ENCODE assay signal across 32 mouse cellular contexts in the genomic region with DNA sequence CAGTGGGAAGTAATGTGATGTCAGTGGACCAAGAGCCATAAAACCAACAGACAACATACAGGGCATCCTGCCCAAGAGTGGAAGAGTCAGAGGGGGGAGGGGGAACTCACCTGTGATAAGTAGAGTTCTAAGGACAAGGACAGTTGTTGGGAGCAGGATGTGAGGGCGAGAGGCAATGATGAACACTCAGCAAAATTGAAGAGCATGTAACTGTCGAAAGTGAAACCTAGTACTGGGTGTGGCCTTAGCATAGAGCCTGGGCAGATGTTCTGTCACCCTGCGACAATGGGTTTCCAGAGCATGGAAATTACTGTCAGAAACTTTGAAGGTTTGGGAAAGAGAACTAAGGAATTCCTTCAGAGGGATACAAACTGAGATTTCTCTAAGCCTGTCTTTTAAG. TPM values are rescaled to one million over a fixed set of nuclear protein-coding genes. Genes with fewer than 3 reads are reported as not detected.
DNase-seq lines count a peak whose midpoint lies in the region; ATAC-seq lines count a peak whose summit lies in the region.
"Had no signal": no experiment of that assay in that cellular context is flagged by ENCODE, and none has a peak within 500 bp of the region (broad histone marks: within the 10 kb centered on the region; RNA-seq: fewer than 3 reads in every experiment).

No protein-coding gene starts in this region.

- no peaks in the 10 kb centered on the region for H3K27me3 ChIP-seq in midbrain, embryonic 11.5 days (ENCODE audit: control insufficient read depth, insufficient read depth, low read length)
- no peaks in the 10 kb centered on the region for H3K27me3 ChIP-seq in midbrain, embryonic 10.5 days (ENCODE audit: low read depth, poor library complexity, severe bottlenecking)
- no peaks in the 10 kb centered on the region for H3K27me3 ChIP-seq in limb, embryonic 10.5 days (ENCODE audit: low read depth, poor library complexity, severe bottlenecking)
- H3K27me3 ChIP-seq: embryonic facial prominence, embryonic 15.5 days; forebrain, embryonic 12.5 days; hindbrain, embryonic 15.5 days; limb, embryonic 12.5 days; liver, embryonic 15.5 days; midbrain, embryonic 12.5 days; neural tube, embryonic 13.5 days had no signal

- WGBS in midbrain, embryonic 11.5 days, result 86% methylated on average over 3 of the region's 3 CpGs
- WGBS in midbrain, embryonic 10.5 days, result 84% methylated on average over 3 of the region's 3 CpGs
- 80% methylated on average over 3 of the region's 3 CpGs for WGBS in limb, embryonic 10.5 days

- no peak overlapping the region for H3K4me3 ChIP-seq in midbrain, embryonic 11.5 days (ENCODE audit: low read depth, low read length)
- no peak overlapping the region for H3K4me3 ChIP-seq in midbrain, embryonic 10.5 days
- H3K4me3 ChIP-seq in limb, embryonic 10.5 days, result no peak overlapping the region
- H3K4me3 ChIP-seq: embryonic facial prominence, embryonic 10.5 days; embryonic facial prominence, embryonic 15.5 days; forebrain, embryonic 12.5 days; hindbrain, embryonic 10.5 days; hindbrain, embryonic 15.5 days; limb, embryonic 12.5 days; liver, embryonic 15.5 days; midbrain, embryonic 12.5 days; neural tube, embryonic 13.5 days had no signal

- H3K4me2 ChIP-seq in midbrain, embryonic 11.5 days, result no peak overlapping the region
- H3K4me2 ChIP-seq: embryonic facial prominence, embryonic 15.5 days; forebrain, embryonic 12.5 days; hindbrain, embryonic 15.5 days; limb, embryonic 12.5 days; liver, embryonic 15.5 days; lung, embryonic 14.5 days; midbrain, embryonic 12.5 days; neural tube, embryonic 13.5 days had no signal

- ATAC-seq in midbrain, embryonic 11.5 days (ENCODE audit: low FRiP score), result no peak
- peak; percentile 90 for ATAC-seq in inflammation-experienced regulatory T-cells, adult 6 months
- ATAC-seq: forebrain, postnatal 0 days had no signal

- no peaks in the 10 kb centered on the region for H3K9me3 ChIP-seq in midbrain, embryonic 11.5 days (ENCODE audit: control insufficient read depth, low read length)
- H3K9me3 ChIP-seq in midbrain, embryonic 10.5 days (replicated peaks), result no peaks in the 10 kb centered on the region
- no peaks in the 10 kb centered on the region for H3K9me3 ChIP-seq in limb, embryonic 10.5 days (replicated peaks)
- H3K9me3 ChIP-seq: embryonic facial prominence, embryonic 10.5 days; embryonic facial prominence, embryonic 15.5 days; forebrain, embryonic 12.5 days; hindbrain, embryonic 10.5 days; hindbrain, embryonic 15.5 days; limb, embryonic 12.5 days; liver, embryonic 15.5 days; midbrain, embryonic 12.5 days; neural tube, embryonic 13.5 days had no signal

- DNase-seq in midbrain, embryonic 11.5 days (ENCODE audit: low spot score, missing footprints), result peak; percentile 54
- DNase-seq in midbrain, embryonic 10.5 days (ENCODE audit: low spot score), result no peak
- DNase-seq in limb, embryonic 10.5 days (ENCODE audit: low spot score), result peak; percentile 21
- no peak for DNase-seq in yolk sac, embryonic 10.5 days (ENCODE audit: low spot score)
- DNase-seq in gastrocnemius, postnatal 25 days, result no peak
- no peak for DNase-seq in thymus, postnatal 14 days
- DNase-seq in heart, adult 9 months (ENCODE audit: low spot score in 2 of 2), result no peak
- DNase-seq: adrenal gland, postnatal 10 days; cerebellum, adult 8-10 months; cerebellum, postnatal 25 days; forebrain, postnatal 0 days; heart, postnatal 14 days; kidney, adult 2 months; layer of hippocampus, adult 9-11 months; lung, embryonic 14.5 days; lung, postnatal 14 days; retina, postnatal 1 day; right cerebral cortex, postnatal 14 days; thymus, adult 2 months; thymus, postnatal 4 days had no signal

- H3K4me1 ChIP-seq in midbrain, embryonic 11.5 days (ENCODE audit: control insufficient read depth, insufficient read depth, low read length), result no peaks in the 10 kb centered on the region
- no peaks in the 10 kb centered on the region for H3K4me1 ChIP-seq in midbrain, embryonic 10.5 days
- H3K4me1 ChIP-seq in limb, embryonic 10.5 days, result no peaks in the 10 kb centered on the region
- H3K4me1 ChIP-seq: embryonic facial prominence, embryonic 10.5 days; embryonic facial prominence, embryonic 15.5 days; forebrain, embryonic 12.5 days; hindbrain, embryonic 10.5 days; hindbrain, embryonic 15.5 days; limb, embryonic 12.5 days; liver, embryonic 15.5 days; midbrain, embryonic 12.5 days; neural tube, embryonic 13.5 days had no signal

- no peak overlapping the region for H3K9ac ChIP-seq in midbrain, embryonic 11.5 days (ENCODE audit: low read length)
- H3K9ac ChIP-seq: embryonic facial prominence, embryonic 15.5 days; forebrain, embryonic 12.5 days; forebrain, postnatal 0 days; hindbrain, embryonic 15.5 days; limb, embryonic 12.5 days; liver, embryonic 15.5 days; lung, embryonic 14.5 days; midbrain, embryonic 12.5 days; neural tube, embryonic 13.5 days had no signal

- H3K27ac ChIP-seq in midbrain, embryonic 11.5 days (ENCODE audit: low read depth, low read length), result no peak overlapping the region
- no peak overlapping the region for H3K27ac ChIP-seq in midbrain, embryonic 10.5 days (replicated peaks)
- H3K27ac ChIP-seq in limb, embryonic 10.5 days, result no peak overlapping the region
- H3K27ac ChIP-seq: embryonic facial prominence, embryonic 10.5 days; embryonic facial prominence, embryonic 15.5 days; forebrain, embryonic 12.5 days; hindbrain, embryonic 10.5 days; hindbrain, embryonic 15.5 days; kidney, postnatal 0 days; limb, embryonic 12.5 days; liver, embryonic 15.5 days; midbrain, embryonic 12.5 days; neural tube, embryonic 13.5 days; stomach, postnatal 0 days had no signal

- no peaks in the 10 kb centered on the region for H3K36me3 ChIP-seq in midbrain, embryonic 11.5 days (ENCODE audit: control insufficient read depth, insufficient read depth, low read length)
- H3K36me3 ChIP-seq in midbrain, embryonic 10.5 days, result no peaks in the 10 kb centered on the region
- no peaks in the 10 kb centered on the region for H3K36me3 ChIP-seq in limb, embryonic 10.5 days
- H3K36me3 ChIP-seq: embryonic facial prominence, embryonic 10.5 days; embryonic facial prominence, embryonic 15.5 days; forebrain, embryonic 12.5 days; hindbrain, embryonic 10.5 days; hindbrain, embryonic 15.5 days; limb, embryonic 12.5 days; liver, embryonic 15.5 days; midbrain, embryonic 12.5 days; neural tube, embryonic 13.5 days had no signal

RNA-seq across cellular contexts. Expression of a gene that starts 46.6 kb away (rescaled TPM):
- polyA plus RNA-seq in midbrain, embryonic 11.5 days (2014; fragmentation: Nextera tagmentation; extraction: Ambion mirVana), result 0.15 TPM in 1 of 2 replicates, not detected in the other
- polyA plus RNA-seq in midbrain, embryonic 10.5 days (2016; fragmentation: Nextera tagmentation; extraction: Ambion mirVana), result 0.05 and 0.12 TPM in 2 replicates
- polyA plus RNA-seq in inflammation-experienced regulatory T-cells, adult 6 months (2017; shearing (Covaris generic)), result not detected
- 0.20 and 0.31 TPM in 2 replicates for polyA plus RNA-seq in limb, embryonic 10.5 days (2016; fragmentation: Nextera tagmentation; extraction: Ambion mirVana)
- total RNA-seq in gastrocnemius, postnatal 25 days (2021), result 1 to 10 TPM; 1.6 to 2.9 TPM

Comparison
In these comparisons a context has a peak if more than half of its experiments do, and no peak if none do; other contexts are left out.
1. DNase-seq: peak in midbrain, embryonic 11.5 days (single experiment) and limb, embryonic 10.5 days (single experiment); none in midbrain, embryonic 10.5 days (single experiment), yolk sac, embryonic 10.5 days (single experiment), gastrocnemius, postnatal 25 days (single experiment), thymus, postnatal 14 days (single experiment) and heart, adult 9 months (0 of 2).